Mouse (Mus musculus) forebrain, embryonic 16.5 days (tissue): ENCODE results near the gene Tmem174. TPM values are rescaled to one million over a fixed set of nuclear protein-coding genes. Genes with fewer than 3 reads are reported as not detected.

Experiments
- ATAC-seq: fragments of 200-750 bp; cut with Nextera tagmentation; 2 replicates; pipeline ENCODE4 v1.8.0; 2017; ENCODE audit warnings: mild to moderate bottlenecking, moderate library complexity
- H3K27ac ChIP-seq: fragments of 300-500 bp; sonication (generic); 2 replicates; pipeline ENCODE4 v1.5.1; 2014; ENCODE audit warnings: low read length, control low read depth
- H3K27me3 ChIP-seq: fragments of 300-500 bp; sonication (generic); replicated peaks from 2 replicates; pipeline ENCODE4 v1.6.1; 2014; ENCODE audit warnings: low read length; ENCODE audit not compliant: control insufficient read depth, insufficient read depth
- H3K36me3 ChIP-seq: fragments of 300-500 bp; sonication (generic); 2 replicates; pipeline ENCODE4 v1.6.1; 2014; ENCODE audit not compliant: control insufficient read depth, insufficient read depth
- H3K4me1 ChIP-seq: fragments of 300-500 bp; sonication (generic); replicated peaks from 2 replicates; pipeline ENCODE4 v1.6.1; 2014; ENCODE audit warnings: low read length; ENCODE audit not compliant: control insufficient read depth, insufficient read depth
- H3K4me2 ChIP-seq: fragments of 300-500 bp; sonication (generic); 2 replicates; pipeline ENCODE4 v1.6.1; 2014; ENCODE audit warnings: mild to moderate bottlenecking, low read length, control low read depth
- H3K4me3 ChIP-seq: fragments of 300-500 bp; sonication (generic); replicated peaks from 2 replicates; pipeline ENCODE4 v1.5.1; 2014; ENCODE audit warnings: mild to moderate bottlenecking, low read length, control low read depth
- H3K9ac ChIP-seq: fragments of 300-500 bp; sonication (generic); replicated peaks from 2 replicates; pipeline ENCODE4 v1.6.1; 2014; ENCODE audit warnings: low read depth, low read length, control low read depth
- H3K9me3 ChIP-seq: fragments of 300-500 bp; sonication (generic); 2 replicates; pipeline ENCODE4 v1.6.1; 2016; ENCODE audit warnings: low read length; ENCODE audit not compliant: control insufficient read depth
- WGBS: fragments of 180-500 bp; shearing (Covaris S2); extraction: QIAGEN DNeasy Blood & Tissue Kit; methylation state at CpG from one replicate; pipeline ENCODE4 v1.1.7; 2014; 5-methylcytosine and 5-hydroxymethylcytosine counted together
- polyA plus RNA-seq: library from polyadenylated mRNA; unstranded; fragments of >200 nt; fragmentation: Nextera tagmentation; extraction: Ambion mirVana; gene quantifications from 2 replicates; pipeline ENCODE4 v1.2.1, GENCODE M21; 2015

The Tmem174 gene
- polyA plus RNA-seq, 1 experiment from 2014 or later, result not detected

DNA sequence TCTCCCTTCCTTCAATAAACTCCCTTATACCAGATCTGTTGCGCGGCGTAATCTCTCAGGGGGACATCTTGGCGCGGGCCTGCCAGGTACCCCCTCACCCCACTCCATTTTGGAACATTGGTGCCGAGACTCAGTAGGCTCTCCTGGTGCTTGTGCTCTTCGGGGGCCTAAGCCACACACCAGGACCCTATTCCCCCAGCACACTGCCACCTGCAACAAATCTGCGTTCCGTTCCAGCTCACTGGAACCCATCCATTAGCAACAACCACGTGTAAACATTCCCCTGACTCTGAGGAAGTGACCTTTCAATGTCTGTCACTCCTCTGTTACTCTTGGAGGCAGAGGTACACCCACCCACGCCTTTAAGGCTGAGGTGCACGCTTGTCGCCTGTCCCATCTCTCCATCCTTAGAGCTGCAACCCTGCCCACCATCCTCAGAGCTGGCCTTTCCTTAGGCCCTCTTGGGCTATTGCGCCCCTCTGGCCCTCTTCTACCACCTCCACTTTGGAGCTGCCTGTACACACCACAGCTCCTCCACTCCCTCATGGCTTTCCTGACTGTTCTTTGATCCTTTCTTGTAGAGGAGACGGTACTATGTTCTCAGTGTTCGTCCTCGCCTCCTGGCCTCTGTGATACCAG is 19.7 kb downstream of the Tmem174 start:
- H3K9me3 ChIP-seq, result no peaks in the 10 kb centered on the region

DNA sequence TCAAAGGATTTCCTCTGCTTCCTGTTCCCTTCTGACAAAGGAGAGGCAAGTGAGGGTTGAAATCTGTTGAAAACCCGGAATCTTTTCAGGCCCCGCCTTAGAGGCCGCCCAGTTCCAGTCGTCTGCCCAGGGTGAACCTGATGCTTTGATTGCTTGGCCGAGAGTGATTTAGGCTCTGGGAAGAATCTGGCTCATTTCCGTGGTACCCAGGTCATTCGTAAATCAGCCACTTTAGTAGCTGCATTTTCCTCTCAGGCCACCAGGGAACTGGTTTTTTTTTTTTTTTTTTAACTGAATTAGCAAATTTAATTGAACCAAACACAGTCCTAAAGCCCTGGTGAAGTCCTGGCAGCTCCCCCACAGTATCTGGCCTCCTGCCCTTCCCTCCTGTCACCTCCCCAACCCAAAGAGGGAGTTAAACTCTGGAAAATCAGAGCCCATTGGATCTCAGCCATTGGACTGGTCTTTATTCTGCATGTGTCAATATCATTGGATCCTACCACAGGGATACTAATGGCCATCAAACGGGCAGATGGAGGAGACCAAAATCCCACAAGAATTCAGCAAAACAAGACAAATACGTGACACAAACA is 29.2 kb downstream of the Tmem174 start:
- no peak overlapping the region for H3K4me3 ChIP-seq
- H3K9ac ChIP-seq, result no peak overlapping the region
- H3K4me1 ChIP-seq, result no peaks in the 10 kb centered on the region
- no peaks in the 10 kb centered on the region for H3K36me3 ChIP-seq
- H3K9me3 ChIP-seq, result 0 out of 2 replicates have a peak, but pooled peaks cover 3% of the 10 kb centered on the region
- no peak overlapping the region for H3K4me2 ChIP-seq
- H3K27ac ChIP-seq, result no peak overlapping the region
- no peaks in the 10 kb centered on the region for H3K27me3 ChIP-seq
- no peak for ATAC-seq
- 66% methylated on average over 9 of the region's 9 CpGs for WGBS

More for the DNA sequence above, 19.7 kb downstream of the Tmem174 start:
- 81% methylated on average over 17 of the region's 17 CpGs for WGBS
- Histone ChIP-seq H3K27ac (no peak overlapping the region), H3K36me3 (no peaks in the 10 kb centered on the region), H3K4me3 (no peak overlapping the region), H3K4me1 (no peaks in the 10 kb centered on the region), H3K4me2 (no peak overlapping the region), H3K9ac (no peak overlapping the region), H3K27me3 (no peaks in the 10 kb centered on the region)
- no peak for ATAC-seq

DNA sequence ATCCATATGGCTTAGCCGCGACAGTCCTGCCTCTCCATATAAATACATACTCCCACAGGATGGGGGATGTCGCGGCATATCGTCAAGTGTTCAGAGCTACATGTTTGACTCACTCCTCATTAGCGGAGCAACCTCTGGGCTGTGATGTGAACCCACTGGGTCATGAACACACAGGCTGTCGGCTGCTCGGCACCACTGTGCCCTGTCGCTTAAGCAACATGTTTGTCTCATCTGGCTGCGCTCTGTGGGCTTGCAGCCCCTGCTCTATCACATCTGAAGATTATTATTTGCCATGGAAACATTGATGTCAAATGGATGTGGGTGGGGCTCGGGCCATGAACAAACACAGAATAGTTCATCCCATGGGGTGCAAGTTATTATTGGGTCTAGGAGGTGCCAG is 33.4 kb downstream of the Tmem174 start:
- Histone ChIP-seq H3K36me3 (no peaks in the 10 kb centered on the region), H3K27me3 (no peaks in the 10 kb centered on the region), H3K4me3 (no peak overlapping the region), H3K9ac (no peak overlapping the region), H3K4me1 (no peaks in the 10 kb centered on the region), H3K9me3 (0 out of 2 replicates have a peak, but pooled peaks cover 3% of the 10 kb centered on the region), H3K27ac (no peak overlapping the region), H3K4me2 (no peak overlapping the region)
- WGBS, result 93% methylated on average over 11 of the region's 11 CpGs
- ATAC-seq, result no peak

DNA sequence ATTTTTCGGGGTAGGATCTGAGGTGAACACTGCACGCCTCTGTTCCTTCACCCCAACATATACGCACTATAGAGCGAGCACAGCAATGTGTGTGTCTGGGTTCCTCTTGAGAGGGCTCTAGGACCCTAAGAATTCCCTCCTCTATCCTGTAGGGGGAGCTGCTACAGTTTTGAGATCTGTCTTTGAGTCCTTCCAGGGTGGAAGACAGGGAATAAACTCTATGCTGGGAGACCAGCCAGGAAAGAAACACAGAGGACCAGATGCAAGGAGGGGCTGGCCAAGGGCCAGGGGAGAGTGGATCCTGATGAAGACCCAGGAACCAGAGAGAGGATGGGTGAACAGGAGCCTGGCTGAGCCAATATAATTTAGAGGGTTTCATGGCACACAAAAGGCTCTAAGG is 40.5 kb downstream of the Tmem174 start:
- Histone ChIP-seq H3K9ac (no peak overlapping the region), H3K4me3 (no peak overlapping the region), H3K27ac (no peak overlapping the region), H3K4me1 (no peaks in the 10 kb centered on the region), H3K36me3 (no peaks in the 10 kb centered on the region), H3K4me2 (no peak overlapping the region), H3K27me3 (no peaks in the 10 kb centered on the region), H3K9me3 (no peaks in the 10 kb centered on the region)
- ATAC-seq, result no peak
- 80% methylated on average over 4 of the region's 4 CpGs for WGBS

DNA sequence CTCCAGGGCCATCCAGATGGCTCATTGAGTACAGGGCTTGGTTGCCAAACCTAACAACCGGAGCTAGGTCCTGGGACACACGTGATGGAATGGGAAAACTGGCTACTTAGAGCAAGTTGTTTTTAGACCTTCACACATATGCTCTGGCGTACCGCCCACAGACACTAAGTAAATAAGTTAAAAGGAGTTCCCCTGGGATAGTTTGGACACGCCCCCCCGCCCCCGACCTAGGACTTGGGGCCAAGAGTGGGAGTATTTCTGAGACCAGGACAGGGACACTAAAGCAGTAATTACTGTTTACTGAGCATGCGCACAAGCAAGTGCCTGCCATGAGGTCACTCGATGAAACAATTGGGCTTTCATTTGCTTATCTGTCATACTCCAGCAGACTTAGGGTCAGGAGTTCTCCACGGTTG is 42.5 kb downstream of the Tmem174 start:
- WGBS, result 82% methylated on average over 10 of the region's 10 CpGs
- Histone ChIP-seq H3K9me3 (no peaks in the 10 kb centered on the region), H3K36me3 (no peaks in the 10 kb centered on the region), H3K4me2 (no peak overlapping the region), H3K27ac (no peak overlapping the region), H3K4me3 (no peak overlapping the region), H3K4me1 (no peaks in the 10 kb centered on the region), H3K9ac (no peak overlapping the region), H3K27me3 (peaks cover 6% of the 10 kb centered on the region)
- ATAC-seq, result no peak

DNA sequence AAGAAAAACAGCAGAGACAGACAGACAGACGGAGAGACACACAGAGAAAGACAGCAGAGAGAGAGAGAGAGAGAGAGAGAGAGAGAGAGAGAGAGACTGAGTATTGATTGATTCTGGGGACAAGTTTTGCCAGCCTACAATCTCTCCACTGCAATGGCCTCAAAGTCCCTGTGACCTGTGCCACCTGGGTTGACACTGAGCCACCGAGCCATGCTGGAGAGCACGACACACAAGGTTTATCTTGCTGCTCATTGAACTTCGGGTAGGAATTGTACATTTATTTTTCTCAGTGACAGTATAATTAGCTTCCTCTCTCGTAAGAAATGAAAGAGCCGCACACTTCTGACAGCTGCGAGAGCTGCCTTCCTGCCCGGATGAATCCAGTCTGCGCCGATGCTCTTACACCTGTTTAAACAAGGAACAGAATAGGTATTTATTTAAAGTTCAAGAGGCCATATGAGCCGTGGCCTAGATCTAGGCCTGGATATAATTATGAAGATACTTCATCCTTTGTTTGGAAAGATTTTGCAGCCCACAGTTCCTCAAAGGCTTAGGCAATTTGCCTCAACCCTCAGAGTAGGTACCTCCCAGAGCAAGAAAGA is 43.2 kb downstream of the Tmem174 start:
- 77% methylated on average over 11 of the region's 11 CpGs for WGBS
- H3K4me2 ChIP-seq, result no peak overlapping the region
- no peak for ATAC-seq
- H3K9me3 ChIP-seq, result no peaks in the 10 kb centered on the region
- H3K4me3 ChIP-seq, result no peak overlapping the region
- H3K9ac ChIP-seq, result no peak overlapping the region
- H3K27ac ChIP-seq, result no peak overlapping the region
- H3K36me3 ChIP-seq, result no peaks in the 10 kb centered on the region
- H3K4me1 ChIP-seq, result peaks cover under 1% of the 10 kb centered on the region
- H3K27me3 ChIP-seq, result peaks cover 13% of the 10 kb centered on the region

DNA sequence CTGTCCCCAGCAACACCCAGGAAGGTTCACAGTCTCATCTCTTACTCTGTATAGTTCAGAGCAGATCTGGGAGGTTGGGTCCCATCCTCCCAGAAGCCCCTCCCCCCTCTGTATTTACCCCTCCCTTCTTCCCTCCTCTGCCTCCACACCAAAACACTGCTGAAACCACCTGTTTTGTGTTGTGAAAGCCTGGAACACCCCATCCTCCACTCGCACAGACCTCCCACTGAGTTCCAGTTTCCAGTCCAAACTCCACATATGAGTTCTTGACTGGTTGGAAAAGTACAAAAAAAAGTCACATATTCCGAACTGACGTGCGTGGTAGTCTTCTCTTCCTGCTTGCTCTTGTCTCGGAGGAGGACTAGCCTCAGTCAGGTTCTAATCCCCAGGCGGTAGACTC is 45.8 kb downstream of the Tmem174 start:
- no peak overlapping the region for H3K4me3 ChIP-seq
- H3K9me3 ChIP-seq, result no peaks in the 10 kb centered on the region
- H3K4me2 ChIP-seq, result no peak overlapping the region
- peaks cover 35% of the 10 kb centered on the region for H3K27me3 ChIP-seq
- H3K4me1 ChIP-seq, result peaks cover 6% of the 10 kb centered on the region
- no peak for ATAC-seq
- H3K27ac ChIP-seq, result no peak overlapping the region
- no peak overlapping the region for H3K9ac ChIP-seq
- H3K36me3 ChIP-seq, result no peaks in the 10 kb centered on the region
- 68% methylated on average over 6 of the region's 6 CpGs for WGBS

DNA sequence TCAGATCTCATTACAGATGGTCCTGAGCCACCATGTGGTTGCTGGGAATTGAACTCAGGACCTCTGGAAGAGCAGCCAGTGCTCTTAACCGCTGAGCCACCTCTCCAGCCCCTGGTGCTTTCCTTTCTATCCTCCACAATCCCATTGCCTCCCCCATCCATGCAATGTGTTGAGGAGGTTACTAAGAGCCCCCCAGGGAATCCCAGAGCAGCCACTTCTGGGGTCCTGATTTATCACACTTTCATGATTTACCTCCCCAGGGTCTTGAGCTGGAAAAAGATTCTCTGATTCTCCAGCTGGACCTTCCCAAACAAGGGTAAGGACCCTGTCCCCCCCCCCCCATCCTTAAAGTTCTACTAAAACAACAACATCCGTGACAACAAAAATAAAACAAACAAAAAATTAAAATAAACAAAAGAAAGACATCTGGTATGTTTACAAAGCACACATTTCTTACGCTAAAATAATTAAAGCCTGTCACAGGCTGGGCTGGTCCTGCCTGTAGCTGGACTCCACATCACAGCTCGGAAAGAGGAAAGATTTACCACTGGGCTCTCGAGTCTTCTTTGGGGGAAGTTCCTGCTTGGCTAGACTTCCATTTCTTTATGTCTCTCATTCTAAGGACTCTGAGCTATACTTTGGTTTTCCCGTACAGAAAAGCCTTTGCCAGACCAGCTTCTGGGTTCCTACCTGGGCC is 46.4 kb downstream of the Tmem174 start:
- Histone ChIP-seq H3K27ac (no peak overlapping the region), H3K4me3 (no peak overlapping the region), H3K4me2 (no peak overlapping the region), H3K4me1 (peaks cover 6% of the 10 kb centered on the region), H3K36me3 (no peaks in the 10 kb centered on the region), H3K9ac (no peak overlapping the region), H3K9me3 (no peaks in the 10 kb centered on the region), H3K27me3 (peaks cover 40% of the 10 kb centered on the region)
- ATAC-seq, result no peak
- 73% methylated on average over 6 of the region's 6 CpGs for WGBS

DNA sequence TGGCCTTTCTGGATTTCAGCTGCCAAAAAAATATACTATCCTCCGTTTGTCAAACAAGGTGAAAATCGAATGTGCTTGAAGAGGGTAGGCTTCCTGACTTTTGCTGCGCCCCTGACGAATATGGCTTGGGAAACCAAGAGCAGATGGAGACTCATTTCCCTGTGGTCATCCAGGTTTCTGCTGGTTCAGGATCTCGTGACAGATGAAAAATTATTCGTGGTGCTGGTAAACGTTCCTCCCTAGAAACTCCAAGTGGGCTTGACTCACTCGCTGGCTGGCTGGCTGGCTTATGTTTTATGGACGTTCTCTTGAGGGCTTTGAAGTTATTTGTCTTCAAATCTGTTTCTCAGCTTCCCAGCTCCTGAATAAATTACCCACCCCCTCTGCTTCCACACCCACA is 47.6 kb downstream of the Tmem174 start:
- Histone ChIP-seq H3K4me3 (no peak overlapping the region), H3K27me3 (peaks cover 51% of the 10 kb centered on the region), H3K4me1 (peaks cover 6% of the 10 kb centered on the region), H3K27ac (no peak overlapping the region), H3K9me3 (no peaks in the 10 kb centered on the region), H3K9ac (no peak overlapping the region), H3K36me3 (no peaks in the 10 kb centered on the region), H3K4me2 (no peak overlapping the region)
- ATAC-seq, result no peak
- WGBS, result 53% methylated on average over 9 of the region's 9 CpGs
